Mouse (Mus musculus): Measurements from ENCODE around the gene Spata13.

- TF ChIP-seq MAX (IDR thresholded peaks at IDR 0.05; ENCODE audit: low read depth) (no peak), POLR2A (IDR thresholded peaks at IDR 0.05; ENCODE audit: insufficient read length, low read depth) (no peak), MYOD1 (IDR thresholded peaks at IDR 0.05; ENCODE audit: control insufficient read depth in 1 of 3, insufficient read length in 2 of 3, low read depth in 2 of 3) (no peak), USF1 (IDR thresholded peaks at IDR 0.05; ENCODE audit: low read depth) (no peak), MYOG (IDR thresholded peaks at IDR 0.05; ENCODE audit: control insufficient read depth in 1 of 3, insufficient read depth in 1 of 3, insufficient read length in 2 of 3, low read depth in 2 of 3) (no peak)
Measured at GRCm38 (mm10) chr14:60688509-60689205, 54.9 kb downstream of the Spata13 start.
